Mouse (Mus musculus): ENCODE data around the gene Ubqln4.
"Not testable (repeated sequence)": the region's sequence is repeated elsewhere in the genome, so short reads cannot be mapped to it uniquely, and the experiment has no call there.

DNA sequence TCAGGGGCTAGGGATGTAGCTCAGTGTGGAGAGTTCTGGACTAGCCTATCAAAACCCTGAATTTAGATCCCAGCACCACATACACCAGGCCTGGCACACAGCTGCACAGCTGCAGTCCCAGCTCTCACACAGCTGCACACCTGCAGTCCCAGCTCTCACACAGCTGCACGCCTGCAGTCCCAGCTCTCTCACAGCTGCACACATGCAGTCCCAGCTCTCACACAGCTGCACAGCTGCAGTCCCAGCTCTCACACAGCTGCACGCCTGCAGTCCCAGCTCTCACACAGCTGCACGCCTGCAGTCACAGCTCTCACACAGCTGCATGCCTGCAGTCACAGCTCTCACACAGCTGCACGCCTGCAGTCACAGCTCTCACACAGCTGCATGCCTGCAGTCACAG is 43.0 kb downstream of the Ubqln4 start:
- not testable (repeated sequence) for TF ChIP-seq USF1 (IDR thresholded peaks at IDR 0.05; ENCODE audit: low read depth); CTCF (IDR thresholded peaks at IDR 0.05; ENCODE audit: control insufficient read depth, insufficient read depth, insufficient read length); CEBPB (IDR thresholded peaks at IDR 0.05; ENCODE audit: low read depth); MYOG (IDR thresholded peaks at IDR 0.05; ENCODE audit: control insufficient read depth, extremely low read depth, insufficient read length); MYOD1 (IDR thresholded peaks at IDR 0.05; ENCODE audit: control insufficient read depth, insufficient read length, low read depth); FOSL1 (IDR thresholded peaks at IDR 0.05; ENCODE audit: insufficient read depth, low read length, poor library complexity, severe bottlenecking); MAX (IDR thresholded peaks at IDR 0.05)

Measured in C2C12 (cell line).